Mouse (Mus musculus): ENCODE measurements around the gene Riiad1.

Gene Riiad1

DNA sequence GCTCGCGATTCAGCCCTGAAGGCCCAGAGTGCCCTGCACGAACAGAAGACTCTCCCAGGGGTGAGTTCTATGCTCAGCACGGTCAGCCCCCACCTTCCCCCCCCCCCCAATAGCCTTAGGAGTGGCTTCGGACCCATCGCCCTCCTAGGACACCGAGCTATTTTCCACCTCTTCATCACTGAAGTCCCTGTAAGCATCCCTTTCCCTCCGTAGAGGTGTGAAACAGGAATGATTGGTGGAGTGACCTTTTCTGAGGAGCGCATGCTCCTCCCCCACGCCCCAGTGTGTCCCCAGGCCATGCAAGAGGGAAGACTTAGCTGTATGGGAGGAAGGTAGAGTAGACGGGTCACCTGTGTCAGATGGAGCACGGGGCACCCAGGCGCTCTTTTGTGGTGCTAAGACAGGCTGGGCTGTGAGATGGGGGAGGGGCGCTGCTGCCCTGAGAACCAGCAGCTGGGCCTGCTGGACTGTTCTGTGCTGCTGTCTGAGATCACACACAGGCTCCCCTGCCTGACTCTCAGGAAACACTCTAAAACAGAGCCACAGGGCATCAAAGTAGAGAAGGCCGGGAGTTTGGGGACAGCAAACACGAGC, at the start of gene Riiad1:
Gene Riiad1, minus strand, starts transcription at position 51 of the 594 bp plus-strand sequence.
- peak; percentile 27 for DNase-seq (ENCODE audit: low spot score)

DNA sequence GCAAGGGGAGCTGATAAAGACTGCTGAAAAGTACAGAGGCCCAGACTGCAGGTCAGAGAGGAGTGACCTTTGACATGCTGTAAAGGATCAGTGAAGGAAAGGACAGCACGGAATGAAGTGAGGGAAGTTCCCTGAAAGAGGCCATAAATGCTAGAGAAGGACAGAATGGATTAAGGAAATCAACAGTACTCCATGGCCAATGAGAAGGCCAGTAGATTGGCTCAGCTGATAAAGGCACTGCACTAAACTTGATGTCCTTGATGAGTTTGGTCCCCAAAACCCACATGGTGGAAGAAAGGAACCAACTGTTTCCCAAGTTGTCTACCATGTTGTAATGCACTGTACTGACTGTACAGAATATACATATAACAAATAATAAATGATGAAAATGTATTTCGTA, 46.6 kb upstream of the Riiad1 start:
- DNase-seq (ENCODE audit: low spot score) = no peak

GRCm38 (mm10) chr3:94506664-94507063, 26.5 kb upstream of the Riiad1 start:
- DNase-seq (ENCODE audit: low spot score) = peak; percentile 28

- DNase-seq (ENCODE audit: low spot score) = peak; percentile 69
Measured at GRCm38 (mm10) chr3:94502243-94502642, 22.1 kb upstream of the Riiad1 start.

DNA sequence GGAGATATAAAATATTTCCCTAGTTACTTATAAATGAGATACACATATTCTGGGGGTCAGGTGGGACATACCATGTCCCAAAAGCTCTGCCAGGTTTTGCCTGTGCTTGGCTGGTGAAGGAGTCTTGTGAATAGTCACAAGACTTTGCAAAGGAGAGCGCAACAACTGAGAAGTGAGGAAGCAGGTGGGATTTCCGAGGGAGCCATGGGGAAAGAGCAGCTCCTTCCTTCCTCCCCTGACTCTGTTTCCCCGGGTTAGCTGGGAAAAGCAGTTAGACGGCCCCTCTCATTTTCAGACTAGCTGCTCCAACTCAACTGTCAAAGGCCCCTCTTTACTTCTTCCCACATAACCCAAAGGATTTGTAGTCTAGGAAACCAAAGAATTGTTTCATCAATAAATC, 17.0 kb upstream of the Riiad1 start:
- DNase-seq (ENCODE audit: low spot score) = no peak

- DNase-seq (ENCODE audit: low spot score) = no peak
Measured at GRCm38 (mm10) chr3:94487581-94487980, 7.4 kb upstream of the Riiad1 start.

DNA sequence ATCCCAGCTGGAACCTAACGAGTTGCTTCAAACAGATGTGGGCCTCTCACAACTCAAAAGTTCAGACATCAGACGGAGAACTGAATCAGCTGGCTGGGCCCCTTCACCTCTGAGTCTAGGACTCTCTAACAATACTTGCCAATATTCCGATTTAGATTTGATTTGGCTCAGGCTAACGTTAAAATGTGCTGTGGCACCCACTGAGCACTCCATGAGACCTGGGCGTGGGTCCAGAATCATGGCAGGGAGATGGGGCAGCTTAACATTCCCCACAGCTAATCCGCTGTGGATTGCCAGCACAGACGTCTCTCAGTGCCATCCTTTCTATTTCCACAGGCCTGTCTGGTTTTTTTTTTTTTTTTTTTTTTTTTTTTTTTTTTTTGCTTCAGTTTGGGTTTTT, 5.8 kb upstream of the Riiad1 start:
- DNase-seq (ENCODE audit: low spot score) = no peak

- DNase-seq (ENCODE audit: low spot score) = peak; percentile 94
Measured at GRCm38 (mm10) chr3:94483790-94484439, 3.8 kb upstream of the Riiad1 start.

GRCm38 (mm10) chr3:94482764-94483385, 2.7 kb upstream of the Riiad1 start:
- DNase-seq (ENCODE audit: low spot score) = no peak

GRCm38 (mm10) chr3:94481429-94481828, 1.3 kb upstream of the Riiad1 start:
- DNase-seq (ENCODE audit: low spot score) = no peak

GRCm38 (mm10) chr3:94479564-94479963, 577 bp downstream of the Riiad1 start:
- peak; percentile 66 for DNase-seq (ENCODE audit: low spot score)

DNA sequence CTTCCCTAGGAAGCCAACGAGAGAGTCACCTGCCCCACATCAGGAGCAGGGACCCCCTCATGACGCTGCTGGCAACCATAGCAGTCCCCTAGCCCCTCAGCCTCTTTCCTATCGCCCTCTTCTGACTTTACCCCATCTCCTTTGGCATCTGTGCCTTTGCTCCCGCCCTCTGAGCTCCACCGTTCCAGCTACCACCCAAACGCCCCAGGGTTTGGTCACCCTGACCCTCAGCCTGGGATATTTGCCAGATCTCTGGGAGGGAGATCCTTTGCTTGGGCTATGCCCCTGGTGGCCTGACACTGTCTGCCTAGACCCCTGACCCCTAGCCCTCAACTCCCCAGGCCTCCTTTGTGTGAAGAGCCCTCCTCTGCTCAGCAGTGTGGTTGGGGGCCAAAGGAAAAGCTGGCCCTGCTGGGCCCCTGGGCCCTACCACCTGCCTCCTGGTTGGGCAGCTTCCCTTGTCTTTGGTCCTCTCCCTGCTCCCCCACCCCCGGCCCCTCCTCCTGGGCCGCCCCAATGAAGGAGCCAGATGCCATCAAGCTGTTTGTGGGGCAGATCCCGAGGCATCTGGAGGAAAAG, 1.5 kb downstream of the Riiad1 start:
- peak; percentile 26 for DNase-seq (ENCODE audit: low spot score)

- peak; percentile 79 for DNase-seq (ENCODE audit: low spot score)
Measured at GRCm38 (mm10) chr3:94477981-94478422, 2.1 kb downstream of the Riiad1 start, which contains the start of gene Celf3. Celf3 (plus strand) TSS chr3:94478295.

- DNase-seq (ENCODE audit: low spot score) = no peak
Measured at GRCm38 (mm10) chr3:94477444-94477843, 2.7 kb downstream of the Riiad1 start.

- DNase-seq (ENCODE audit: low spot score) = peak; percentile 36
Measured at GRCm38 (mm10) chr3:94476301-94477035, 3.7 kb downstream of the Riiad1 start.

DNA sequence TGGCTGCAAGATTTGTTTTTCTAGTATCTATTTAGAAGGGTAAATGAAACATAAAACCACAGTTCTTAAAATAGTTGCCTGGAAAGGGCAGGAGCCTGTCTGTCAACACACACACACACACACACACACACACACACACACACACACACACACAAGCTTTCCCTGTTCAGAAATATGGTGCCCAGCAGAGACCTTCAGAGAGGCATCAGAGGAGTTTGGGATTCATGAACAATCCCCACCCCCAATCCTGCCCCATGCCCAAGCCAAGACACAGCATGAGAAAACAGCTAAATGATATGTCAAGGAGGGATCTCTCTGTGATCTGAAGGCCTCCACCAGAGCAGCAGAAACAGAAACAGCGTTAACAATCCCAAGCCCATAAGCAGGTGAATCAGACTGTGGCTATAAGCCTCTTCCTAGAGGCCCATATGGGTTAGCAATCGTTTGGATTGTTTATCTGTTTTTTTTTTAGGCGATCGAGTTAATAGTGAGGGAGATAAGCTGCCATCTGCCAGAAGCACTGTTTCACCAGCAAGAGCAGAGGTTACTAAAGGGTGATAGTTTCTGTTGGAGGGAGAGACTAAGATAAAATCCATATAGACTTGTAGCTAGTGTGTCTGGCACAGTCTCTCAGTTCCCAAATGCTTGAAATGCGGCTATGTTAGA, 6.4 kb downstream of the Riiad1 start:
- DNase-seq (ENCODE audit: low spot score) = no peak

- DNase-seq (ENCODE audit: low spot score) = peak; percentile 12
Measured at GRCm38 (mm10) chr3:94473115-94473505, 7.0 kb downstream of the Riiad1 start.

- peak; percentile 86 for DNase-seq (ENCODE audit: low spot score)
Measured at GRCm38 (mm10) chr3:94472447-94473114, 7.6 kb downstream of the Riiad1 start.

DNA sequence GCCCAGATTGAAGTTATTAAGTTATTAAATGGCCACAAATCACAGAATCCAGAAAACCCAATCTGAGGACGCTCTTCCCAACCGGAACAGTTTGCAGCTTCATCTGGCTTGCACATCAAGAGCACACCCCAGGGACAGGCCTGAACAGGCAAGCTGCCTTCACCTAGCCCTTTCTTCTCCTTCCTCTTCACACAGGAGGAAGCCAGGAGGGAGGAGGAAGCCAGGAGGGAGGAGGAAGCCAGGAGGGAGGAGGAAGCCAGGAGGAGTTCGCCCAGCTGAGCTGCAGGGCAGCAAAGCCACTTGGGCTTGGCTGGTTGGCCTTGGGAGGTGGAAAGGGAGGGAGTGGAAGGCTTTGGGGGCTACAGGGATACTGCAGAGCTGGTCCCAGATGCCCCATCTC, 11.2 kb downstream of the Riiad1 start:
- DNase-seq (ENCODE audit: low spot score) = no peak

DNA sequence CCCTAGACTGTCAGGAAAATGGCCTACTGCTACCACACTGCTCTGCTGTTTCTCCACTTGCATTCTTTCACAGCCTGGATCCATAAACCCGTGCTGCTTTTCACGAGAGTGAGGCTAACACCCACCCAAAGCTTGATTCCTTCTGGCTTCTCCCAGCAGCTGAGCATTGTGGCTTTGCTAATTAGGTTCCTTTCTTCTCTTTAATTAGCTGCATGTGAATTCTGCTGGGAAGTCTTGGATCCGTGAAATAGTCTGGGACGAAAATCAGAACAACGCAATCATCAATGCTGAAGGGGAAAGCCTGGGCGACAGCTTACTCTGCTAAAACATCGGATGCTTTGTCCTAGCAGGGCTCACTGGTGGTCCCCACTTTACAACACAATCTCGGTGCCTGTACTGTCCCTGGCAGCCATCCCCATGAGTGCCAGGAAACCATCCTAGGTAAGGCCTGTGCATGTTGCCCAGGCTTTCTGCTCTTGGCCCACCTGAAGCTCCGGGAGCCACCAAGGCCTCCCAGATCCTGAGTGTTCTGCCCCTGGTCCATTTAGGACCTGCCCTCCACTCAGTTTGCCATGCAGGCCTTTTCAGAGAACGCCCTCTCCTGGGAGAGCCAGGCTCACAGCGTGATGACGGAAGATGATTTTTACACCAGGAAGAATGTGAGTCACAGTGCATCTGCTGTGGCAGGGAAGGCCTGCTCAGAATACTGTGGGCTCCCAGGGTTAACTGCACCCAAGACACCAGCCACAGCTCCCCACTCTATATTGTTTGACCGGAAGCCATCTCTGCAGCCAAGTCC, 14.3 kb downstream of the Riiad1 start:
- no peak for DNase-seq (ENCODE audit: low spot score)
